Mouse (Mus musculus) MN1 (cell line): ENCODE results near the gene Pik3r5.

Experiments
- DNase-seq: peaks from one replicate; pipeline ENCODE4 v3.0.0-alpha.2; 2016; ENCODE audit warnings: low spot score

The Pik3r5 gene

GRCm38 (mm10) chr11:68431699-68432360, at the start of gene Pik3r5:
Gene Pik3r5 (plus strand): TSS chr11:68432121.
- DNase-seq, result no peak

GRCm38 (mm10) chr11:68383519-68383918, 48.4 kb upstream of the Pik3r5 start:
- DNase-seq, result no peak

- no peak for DNase-seq
Observed at GRCm38 (mm10) chr11:68384131-68384530, 47.8 kb upstream of the Pik3r5 start.

GRCm38 (mm10) chr11:68384592-68385020, 47.3 kb upstream of the Pik3r5 start:
- no peak for DNase-seq

GRCm38 (mm10) chr11:68385021-68385821, 46.7 kb upstream of the Pik3r5 start:
- DNase-seq, result no peak

- DNase-seq, result no peak
Observed at GRCm38 (mm10) chr11:68385921-68386588, 45.9 kb upstream of the Pik3r5 start.

- DNase-seq, result no peak
Observed at GRCm38 (mm10) chr11:68386589-68387440, 45.1 kb upstream of the Pik3r5 start.

- DNase-seq, result no peak
Observed at GRCm38 (mm10) chr11:68387441-68387760, 44.5 kb upstream of the Pik3r5 start.

- DNase-seq, result no peak
Observed at GRCm38 (mm10) chr11:68387971-68388654, 43.8 kb upstream of the Pik3r5 start.

- DNase-seq, result no peak
Observed at GRCm38 (mm10) chr11:68388655-68389015, 43.3 kb upstream of the Pik3r5 start.

- DNase-seq, result no peak
Observed at GRCm38 (mm10) chr11:68389621-68390020, 42.3 kb upstream of the Pik3r5 start.

- DNase-seq, result no peak
Observed at GRCm38 (mm10) chr11:68390381-68391287, 41.3 kb upstream of the Pik3r5 start.

- no peak for DNase-seq
Observed at GRCm38 (mm10) chr11:68393897-68394490, 37.9 kb upstream of the Pik3r5 start.

- no peak for DNase-seq
Observed at GRCm38 (mm10) chr11:68394749-68395148, 37.2 kb upstream of the Pik3r5 start.

GRCm38 (mm10) chr11:68395546-68395945, 36.4 kb upstream of the Pik3r5 start:
- no peak for DNase-seq

- DNase-seq, result no peak
Observed at GRCm38 (mm10) chr11:68398891-68399547, 32.9 kb upstream of the Pik3r5 start.

GRCm38 (mm10) chr11:68399548-68400020, 32.3 kb upstream of the Pik3r5 start:
- no peak for DNase-seq

- no peak for DNase-seq
Observed at GRCm38 (mm10) chr11:68400021-68400671, 31.8 kb upstream of the Pik3r5 start.

GRCm38 (mm10) chr11:68400727-68401219, 31.1 kb upstream of the Pik3r5 start, which contains the start of gene Ntn1:
Gene Ntn1 (minus strand): TSS chr11:68400823.
- DNase-seq, result no peak
